Mouse (Mus musculus): ENCODE results near the gene Ddx47. TPM values are rescaled to one million over a fixed set of nuclear protein-coding genes. Genes with fewer than 3 reads are reported as not detected.
A peak's percentile ranks its signal among the peaks of the same experiment; 100 is the strongest.

Gene Ddx47
- total RNA-seq, 2 experiments from 2014 or later: 52.9 to 63.8 TPM

GRCm38 (mm10) chr6:135064621-135065020, 53.2 kb downstream of the Ddx47 start:
- intact Hi-C loops (cut with DNase I): no loop called here
- DNase-seq (ENCODE audit: low spot score in 2 of 2): no peak

DNA sequence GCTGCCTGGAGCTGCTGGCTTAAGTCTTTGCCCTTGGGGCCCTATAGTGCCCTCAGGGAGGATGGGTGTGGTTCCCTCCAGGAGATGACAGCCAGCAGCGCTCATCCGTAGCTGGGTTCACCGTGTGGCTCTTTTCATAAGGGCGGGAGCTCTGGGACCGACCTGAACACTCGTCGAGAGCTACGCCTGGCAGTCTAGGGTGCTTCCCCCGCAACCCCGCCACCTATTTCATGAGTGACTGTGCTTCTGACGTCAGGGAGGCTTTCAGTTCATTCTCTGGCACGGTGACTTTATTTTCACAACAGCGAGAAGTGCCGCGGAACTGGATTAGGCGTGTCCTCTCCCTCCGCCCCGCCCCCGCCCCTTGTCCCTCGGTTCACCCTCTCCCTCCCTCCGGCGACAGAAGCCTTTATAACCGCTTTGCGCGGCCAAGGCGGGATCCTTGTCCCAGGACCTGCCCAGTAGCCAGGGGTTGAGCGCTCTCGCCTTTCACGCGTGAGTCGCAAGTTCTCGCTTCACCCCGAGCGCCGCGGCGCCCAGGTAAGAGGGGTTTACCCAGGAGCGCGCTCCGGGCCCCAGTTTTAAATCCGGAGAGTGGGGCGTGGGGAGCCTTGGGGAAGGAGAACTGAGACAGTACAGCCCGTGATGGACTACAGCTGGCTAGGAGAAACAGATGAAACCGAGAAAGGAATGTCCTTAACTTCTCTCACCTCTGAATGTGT, 54.0 kb downstream of the Ddx47 start, which contains the start of gene Gprc5a:
Gene Gprc5a (plus strand): TSS at position 416 of the 722 bp plus-strand sequence.
- DNase-seq (ENCODE audit: low spot score in 2 of 2): peak in 1 of 2 experiments; percentile 8
- intact Hi-C loops (cut with DNase I): no loop called here

DNA sequence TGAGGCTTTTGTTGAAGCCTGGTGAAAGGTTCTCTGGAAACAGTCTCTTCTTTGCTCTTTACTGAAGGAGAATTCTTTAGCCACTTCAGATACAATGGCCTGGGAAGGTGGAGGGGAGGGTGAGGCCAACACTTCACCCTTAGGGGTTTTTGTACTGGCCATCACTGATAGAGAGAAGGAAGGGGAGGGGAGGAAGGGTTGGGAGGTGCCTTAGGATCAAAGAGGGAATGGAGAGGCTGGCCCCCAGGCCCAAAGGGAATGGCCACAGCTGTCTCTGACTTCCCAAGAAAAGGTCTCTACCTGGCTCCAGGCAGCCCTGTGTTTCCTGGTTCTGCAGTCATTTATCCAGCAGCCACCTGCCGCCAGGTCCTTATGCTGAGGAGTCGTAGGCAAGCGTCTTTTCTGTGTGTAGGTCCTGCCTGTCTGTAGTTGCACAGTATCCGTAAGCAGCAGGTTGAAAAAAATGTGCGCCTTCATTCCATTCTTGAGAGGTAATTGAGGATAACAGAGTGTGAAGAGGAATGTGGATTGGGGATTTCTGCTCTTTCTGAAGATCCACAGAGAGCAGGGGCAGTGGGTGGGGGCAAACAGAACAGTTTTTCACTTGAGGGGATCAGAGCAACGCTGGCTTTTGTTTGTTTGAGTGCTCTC, 55.5 kb downstream of the Ddx47 start:
- DNase-seq (ENCODE audit: low spot score in 2 of 2): no peak
- intact Hi-C loops (cut with DNase I): no loop called here

GRCm38 (mm10) chr6:135068221-135068620, 56.8 kb downstream of the Ddx47 start:
- intact Hi-C loops (cut with DNase I): no loop called here
- no peak for DNase-seq (ENCODE audit: low spot score in 2 of 2)

DNA sequence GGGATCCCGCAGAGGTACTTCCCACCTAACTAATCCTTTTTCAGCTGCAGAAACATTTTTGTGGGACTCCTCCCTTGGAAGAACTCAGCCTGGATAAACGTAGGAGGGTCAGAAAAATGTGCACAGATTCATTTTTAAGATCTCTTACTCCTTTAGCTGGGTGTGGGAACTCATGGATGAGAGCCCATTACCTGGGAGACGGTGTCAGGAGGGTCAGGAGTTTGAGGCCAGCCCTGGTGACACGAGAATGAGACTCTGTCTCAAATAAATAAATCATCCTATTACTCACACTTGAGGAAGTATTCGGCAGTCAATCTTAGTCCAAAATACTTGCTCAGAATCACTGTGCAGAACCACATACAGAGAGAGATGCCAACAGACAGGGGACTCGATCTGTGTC, 58.4 kb downstream of the Ddx47 start:
- intact Hi-C loops (cut with DNase I): no loop called here
- no peak for DNase-seq (ENCODE audit: low spot score in 2 of 2)

DNA sequence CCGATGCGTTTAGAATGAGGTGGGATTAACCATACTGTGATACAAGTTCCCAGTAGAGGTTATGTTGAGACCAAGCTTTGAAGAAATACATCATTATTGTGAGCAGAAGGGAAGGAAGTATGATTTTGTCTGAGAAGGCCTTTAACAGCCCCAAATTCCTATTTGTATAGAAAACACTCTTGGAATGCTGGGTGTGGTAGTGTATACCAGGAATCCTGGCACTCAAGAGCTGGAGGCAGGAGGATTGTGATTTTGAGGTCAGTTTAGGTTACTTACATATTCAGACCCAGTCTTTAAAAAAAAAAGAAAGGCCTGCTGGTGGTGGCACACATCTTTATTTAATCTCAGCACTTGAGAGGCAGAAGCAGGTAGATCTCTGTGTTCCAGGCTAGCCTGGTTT, 58.9 kb downstream of the Ddx47 start:
- intact Hi-C loops (cut with DNase I): no loop called here
- no peak for DNase-seq (ENCODE audit: low spot score in 2 of 2)

Other genes with a start within 250 kb of the Ddx47 start
- 10 to 100 TPM in 1 of 2 experiments, 1 to 10 TPM in 1; 8.0 to 12.7 TPM for gene Dusp16, start 219.0 kb upstream of the Ddx47 start, total RNA-seq (2021)
- gene Crebl2, start 181.5 kb upstream of the Ddx47 start, total RNA-seq (2021): 10 to 100 TPM; 31.8 to 36.6 TPM
- gene Gpr19, start 113.0 kb upstream of the Ddx47 start, total RNA-seq (2021): 10 to 100 TPM; 20.2 to 24.9 TPM
- gene Cdkn1b, start 91.2 kb upstream of the Ddx47 start, total RNA-seq (2021): 10 to 100 TPM; 41.5 to 46.0 TPM
- 1 to 10 TPM; 3.2 to 8.0 TPM for gene Apold1, start 29.9 kb upstream of the Ddx47 start, total RNA-seq (2021)
- gene Gprc5a, start 54.0 kb downstream of the Ddx47 start, total RNA-seq (2021): under 1 TPM; 0.30 to 0.43 TPM
- gene Gprc5d, start 106.7 kb downstream of the Ddx47 start, total RNA-seq (2021): not detected
- 100 to 1,000 TPM; 159 to 171 TPM for gene Fam234b, start 186.4 kb downstream of the Ddx47 start, total RNA-seq (2021)
- 10 to 100 TPM; 42.9 to 55.6 TPM for gene Hebp1, start 186.4 kb downstream of the Ddx47 start, total RNA-seq (2021)
- not detected for gene Gsg1, start 242.7 kb downstream of the Ddx47 start, total RNA-seq (2021)

Measured in left cerebral cortex, postnatal 36 days (tissue).